Mouse (Mus musculus) CH12.LX (cell line): ENCODE measurements around the gene Lypd6b. TPM values are rescaled to one million over a fixed set of nuclear protein-coding genes. Genes with fewer than 3 reads are reported as not detected.

Experiments used
- polyA plus RNA-seq: library from polyadenylated mRNA; unstranded; fragments of >175 nt; gene quantifications from 2 replicates; pipeline ENCODE4 v1.2.1, GENCODE M21; 2012; ENCODE audit warnings: low read depth; ENCODE audit not compliant: insufficient read length
- total RNA-seq, 2 experiments: library from RNA; depleted of rRNA; stranded (reverse); fragments of 300-350 nt in 1 of 2; fragments of >200 nt in 1 of 2; gene quantifications; 2 replicates each; pipeline ENCODE4 v1.2.3; 2012 to 2014

Lypd6b gene
- total and polyA plus RNA-seq, 3 experiments = 0.15 to 1.4 TPM; not detected in 1

Other genes starting within 250 kb of the Lypd6b start
- gene Kif5c, start 168.4 kb upstream of the Lypd6b start, total RNA-seq (2012; rRNA removed) = 3.5 and 4.8 TPM in 2 replicates
- gene Kif5c, start 168.4 kb upstream of the Lypd6b start, total RNA-seq (2014; rRNA removed) = 2.5 and 3.0 TPM in 2 replicates
- gene Kif5c, start 168.4 kb upstream of the Lypd6b start, polyA plus RNA-seq = 3.1 and 4.4 TPM in 2 replicates